Mouse (Mus musculus): ENCODE results near the gene Hormad1. TPM values are rescaled to one million over a fixed set of nuclear protein-coding genes. Genes with fewer than 3 reads are reported as not detected.
A peak's percentile ranks its signal among the peaks of the same experiment; 100 is the strongest.

Hormad1 gene
- polyA plus RNA-seq, 1 experiment, result not detected

GRCm38 (mm10) chr3:95587754-95588603 lies 28.5 kb downstream of the Hormad1 start:
- no peak overlapping the region for H3K27ac ChIP-seq (ENCODE audit: control insufficient read depth, insufficient read depth, low read depth, low read length, poor library complexity)
- peak overlapping the region; percentile 99 for H3K4me3 ChIP-seq (replicated peaks; ENCODE audit: control insufficient read depth, low read depth, low read length)
- TF ChIP-seq CTCF (IDR thresholded peaks at IDR 0.05; ENCODE audit: control insufficient read depth, insufficient read depth, low read length), result no peak
- TF ChIP-seq POLR2A (IDR thresholded peaks at IDR 0.05; ENCODE audit: borderline replicate concordance, control insufficient read depth, low read depth, low read length), result no peak
- 46% methylated on average over 8 of the region's 8 CpGs for WGBS
- H3K4me1 ChIP-seq (ENCODE audit: control insufficient read depth, insufficient read depth, low read length), result no peaks in the 10 kb centered on the region; the same call in 1 of the 2 replicates

GRCm38 (mm10) chr3:95588604-95589086 lies 29.2 kb downstream of the Hormad1 start, which contains the start of gene Golph3l:
Golph3l (plus strand) TSS chr3:95588934.
- H3K27ac ChIP-seq (ENCODE audit: control insufficient read depth, insufficient read depth, low read depth, low read length, poor library complexity), result peak within 1 kb of the TSS; percentile 54
- no peaks in the 10 kb centered on the region; the same call in 1 of the 2 replicates for H3K4me1 ChIP-seq (ENCODE audit: control insufficient read depth, insufficient read depth, low read length)
- no peak for TF ChIP-seq POLR2A (IDR thresholded peaks at IDR 0.05; ENCODE audit: borderline replicate concordance, control insufficient read depth, low read depth, low read length)
- no peak for TF ChIP-seq CTCF (IDR thresholded peaks at IDR 0.05; ENCODE audit: control insufficient read depth, insufficient read depth, low read length)
- WGBS, result under 1% methylated on average over 12 of the region's 12 CpGs
- peak within 1 kb of the TSS; percentile 99 for H3K4me3 ChIP-seq (replicated peaks; ENCODE audit: control insufficient read depth, low read depth, low read length)

- TF ChIP-seq POLR2A (IDR thresholded peaks at IDR 0.05; ENCODE audit: borderline replicate concordance, control insufficient read depth, low read depth, low read length) (no peak), CTCF (IDR thresholded peaks at IDR 0.05; ENCODE audit: control insufficient read depth, insufficient read depth, low read length) (no peak)
- Histone ChIP-seq H3K4me1 (ENCODE audit: control insufficient read depth, insufficient read depth, low read length) (no peaks in the 10 kb centered on the region), H3K4me3 (replicated peaks; ENCODE audit: control insufficient read depth, low read depth, low read length) (no peak overlapping the region), H3K27ac (ENCODE audit: control insufficient read depth, insufficient read depth, low read depth, low read length, poor library complexity) (no peak overlapping the region)
Observed at GRCm38 (mm10) chr3:95598734-95599133, 39.3 kb downstream of the Hormad1 start.

- Histone ChIP-seq H3K4me1 (ENCODE audit: control insufficient read depth, insufficient read depth, low read length) (no peaks in the 10 kb centered on the region), H3K4me3 (replicated peaks; ENCODE audit: control insufficient read depth, low read depth, low read length) (no peak overlapping the region), H3K27ac (ENCODE audit: control insufficient read depth, insufficient read depth, low read depth, low read length, poor library complexity) (no peak overlapping the region)
- TF ChIP-seq POLR2A (IDR thresholded peaks at IDR 0.05; ENCODE audit: borderline replicate concordance, control insufficient read depth, low read depth, low read length) (no peak), CTCF (IDR thresholded peaks at IDR 0.05; ENCODE audit: control insufficient read depth, insufficient read depth, low read length) (no peak)
- WGBS, result 89% methylated on average over 3 of the region's 3 CpGs
Observed at GRCm38 (mm10) chr3:95601287-95601686, 41.8 kb downstream of the Hormad1 start.

- Histone ChIP-seq H3K27ac (ENCODE audit: control insufficient read depth, insufficient read depth, low read depth, low read length, poor library complexity) (no peak overlapping the region), H3K4me1 (ENCODE audit: control insufficient read depth, insufficient read depth, low read length) (no peaks in the 10 kb centered on the region; the same call in 1 of the 2 replicates), H3K4me3 (replicated peaks; ENCODE audit: control insufficient read depth, low read depth, low read length) (no peak overlapping the region)
- WGBS, result 93% methylated on average over 3 of the region's 3 CpGs
- TF ChIP-seq POLR2A (IDR thresholded peaks at IDR 0.05; ENCODE audit: borderline replicate concordance, control insufficient read depth, low read depth, low read length) (no peak), CTCF (IDR thresholded peaks at IDR 0.05; ENCODE audit: control insufficient read depth, insufficient read depth, low read length) (no peak)
Observed at GRCm38 (mm10) chr3:95606096-95606495, 46.6 kb downstream of the Hormad1 start.

- Histone ChIP-seq H3K4me3 (replicated peaks; ENCODE audit: control insufficient read depth, low read depth, low read length) (no peak overlapping the region), H3K4me1 (ENCODE audit: control insufficient read depth, insufficient read depth, low read length) (no peaks in the 10 kb centered on the region; the same call in 1 of the 2 replicates), H3K27ac (ENCODE audit: control insufficient read depth, insufficient read depth, low read depth, low read length, poor library complexity) (no peak overlapping the region)
- TF ChIP-seq CTCF (IDR thresholded peaks at IDR 0.05; ENCODE audit: control insufficient read depth, insufficient read depth, low read length) (no peak), POLR2A (IDR thresholded peaks at IDR 0.05; ENCODE audit: borderline replicate concordance, control insufficient read depth, low read depth, low read length) (no peak)
- 18% methylated on average over 3 of the region's 3 CpGs for WGBS
Observed at GRCm38 (mm10) chr3:95609195-95609594, 49.7 kb downstream of the Hormad1 start.

GRCm38 (mm10) chr3:95613996-95614395 lies 54.5 kb downstream of the Hormad1 start:
- WGBS, result 97% methylated on average over 1 of the region's 1 CpGs
- TF ChIP-seq CTCF (IDR thresholded peaks at IDR 0.05; ENCODE audit: control insufficient read depth, insufficient read depth, low read length), result no peak
- no peak for TF ChIP-seq POLR2A (IDR thresholded peaks at IDR 0.05; ENCODE audit: borderline replicate concordance, control insufficient read depth, low read depth, low read length)

GRCm38 (mm10) chr3:95618511-95618910 lies 59.0 kb downstream of the Hormad1 start:
- WGBS, result 92% methylated on average over 1 of the region's 1 CpGs
- no peak overlapping the region for H3K27ac ChIP-seq (ENCODE audit: control insufficient read depth, insufficient read depth, low read depth, low read length, poor library complexity)
- H3K4me3 ChIP-seq (replicated peaks; ENCODE audit: control insufficient read depth, low read depth, low read length), result no peak overlapping the region
- no peaks in the 10 kb centered on the region for H3K4me1 ChIP-seq (ENCODE audit: control insufficient read depth, insufficient read depth, low read length)
- TF ChIP-seq POLR2A (IDR thresholded peaks at IDR 0.05; ENCODE audit: borderline replicate concordance, control insufficient read depth, low read depth, low read length) (no peak), CTCF (IDR thresholded peaks at IDR 0.05; ENCODE audit: control insufficient read depth, insufficient read depth, low read length) (no peak)

More at GRCm38 (mm10) chr3:95613996-95614395, 54.5 kb downstream of the Hormad1 start:
- no peaks in the 10 kb centered on the region for H3K4me1 ChIP-seq (ENCODE audit: control insufficient read depth, insufficient read depth, low read length)
- no peak overlapping the region for H3K4me3 ChIP-seq (replicated peaks; ENCODE audit: control insufficient read depth, low read depth, low read length)
- H3K27ac ChIP-seq (ENCODE audit: control insufficient read depth, insufficient read depth, low read depth, low read length, poor library complexity), result no peak overlapping the region
